Mouse (Mus musculus): Measurements from ENCODE around the gene Egfl8.

Gene Egfl8

DNA sequence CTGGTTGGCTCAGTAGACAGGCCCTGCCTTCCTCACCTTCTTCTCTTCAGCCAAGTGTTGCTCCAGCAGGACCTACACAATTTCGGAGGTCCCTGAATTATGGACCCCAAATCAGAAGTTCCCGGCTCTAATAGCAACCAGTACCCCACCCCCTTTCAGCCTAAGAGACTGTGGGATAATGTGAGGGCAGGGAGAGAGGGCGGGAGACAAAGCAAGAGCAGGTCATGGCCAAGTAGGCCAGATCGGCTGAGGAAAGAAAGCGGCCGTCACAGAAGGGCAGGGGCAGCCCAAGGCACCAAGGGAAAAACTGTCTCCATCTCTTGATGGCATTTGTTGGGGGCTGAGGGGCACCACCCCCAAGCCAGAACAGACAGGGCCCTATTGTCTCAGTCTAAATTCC lies at the start of gene Egfl8:
Egfl8 (minus strand) TSS at position 101 of the 400 bp plus-strand sequence.
- DNase-seq (ENCODE audit: extremely low read depth, insufficient read length, low spot score) = no peak

DNA sequence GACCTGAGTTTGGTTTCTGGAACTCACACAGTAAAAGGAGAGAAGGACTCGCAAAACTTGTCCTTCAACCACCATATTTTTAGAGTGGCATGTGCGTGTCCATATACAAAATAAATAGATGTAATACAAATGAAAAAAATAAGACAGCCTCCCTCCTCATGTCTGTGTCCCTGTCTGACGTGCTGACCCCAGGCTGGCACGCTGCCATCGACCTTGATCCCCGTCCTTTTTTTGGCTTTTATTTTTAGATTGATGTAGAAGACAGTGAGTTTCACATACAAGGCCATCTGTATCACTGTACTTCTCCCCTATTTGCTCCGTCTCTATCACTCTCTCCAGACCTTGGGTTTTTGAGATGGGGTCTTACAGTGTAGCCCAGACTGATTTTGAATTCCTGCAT lies 48.7 kb upstream of the Egfl8 start:
- DNase-seq (ENCODE audit: extremely low read depth, insufficient read length, low spot score) = no peak

DNA sequence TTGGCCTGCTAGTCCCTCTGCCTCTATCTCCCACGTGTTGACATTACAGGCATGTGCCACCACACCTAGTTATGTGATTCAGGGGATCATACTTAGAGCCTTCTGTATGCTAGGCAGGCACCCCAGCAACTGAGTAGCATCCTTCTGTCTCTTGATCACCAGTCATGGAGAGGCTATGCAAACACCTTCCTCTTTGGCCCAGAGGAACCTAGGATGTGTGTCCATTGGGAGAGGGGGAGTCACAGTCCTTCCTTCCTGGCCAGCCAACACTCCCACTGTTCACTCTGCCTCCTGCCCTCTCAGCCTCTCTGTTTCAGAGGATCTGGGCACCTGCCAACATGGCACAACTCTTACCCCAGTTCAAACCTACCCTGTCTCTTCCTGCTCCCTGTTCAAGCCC lies 47.8 kb upstream of the Egfl8 start:
- DNase-seq (ENCODE audit: extremely low read depth, insufficient read length, low spot score) = no peak

DNA sequence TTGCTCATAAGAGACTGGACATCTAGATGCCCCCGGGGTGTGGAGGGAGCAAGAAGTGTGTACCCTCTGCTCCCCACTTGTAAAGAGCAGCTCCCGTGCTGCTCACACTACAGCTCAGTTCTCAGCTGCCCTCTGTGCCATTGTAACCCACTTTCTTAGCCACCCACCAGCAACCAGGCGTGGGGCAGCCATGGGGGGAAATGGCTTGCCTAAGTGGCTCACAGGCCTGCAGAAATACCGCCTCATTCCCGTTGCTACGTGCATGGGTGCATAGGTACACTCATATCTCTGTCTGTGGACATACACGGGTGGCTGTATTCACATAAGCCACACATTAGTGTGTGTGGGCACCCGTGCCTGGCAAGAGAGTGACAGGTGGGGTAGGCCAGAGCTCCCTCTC lies 47.2 kb upstream of the Egfl8 start:
- no peak for DNase-seq (ENCODE audit: extremely low read depth, insufficient read length, low spot score)

DNA sequence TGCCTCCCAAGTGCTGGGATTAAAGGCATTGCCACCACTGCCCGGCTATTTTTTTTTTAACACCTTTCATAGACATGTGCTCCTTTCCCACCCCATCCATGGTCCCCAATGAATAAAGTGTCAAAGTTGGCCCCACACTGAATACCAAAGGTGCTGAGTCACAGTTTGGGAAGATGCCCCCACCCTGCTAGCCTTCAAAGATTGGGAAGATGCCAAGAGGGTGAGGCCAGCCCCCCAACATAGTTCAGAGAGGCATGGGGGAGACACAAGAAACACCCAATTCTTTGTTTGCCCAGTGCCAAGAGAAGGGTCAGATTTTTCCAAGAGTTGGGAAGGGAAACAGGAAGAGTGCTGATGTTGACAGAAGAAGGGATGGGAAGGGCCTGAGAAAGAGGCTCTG lies 46.7 kb upstream of the Egfl8 start:
- no peak for DNase-seq (ENCODE audit: extremely low read depth, insufficient read length, low spot score)

DNA sequence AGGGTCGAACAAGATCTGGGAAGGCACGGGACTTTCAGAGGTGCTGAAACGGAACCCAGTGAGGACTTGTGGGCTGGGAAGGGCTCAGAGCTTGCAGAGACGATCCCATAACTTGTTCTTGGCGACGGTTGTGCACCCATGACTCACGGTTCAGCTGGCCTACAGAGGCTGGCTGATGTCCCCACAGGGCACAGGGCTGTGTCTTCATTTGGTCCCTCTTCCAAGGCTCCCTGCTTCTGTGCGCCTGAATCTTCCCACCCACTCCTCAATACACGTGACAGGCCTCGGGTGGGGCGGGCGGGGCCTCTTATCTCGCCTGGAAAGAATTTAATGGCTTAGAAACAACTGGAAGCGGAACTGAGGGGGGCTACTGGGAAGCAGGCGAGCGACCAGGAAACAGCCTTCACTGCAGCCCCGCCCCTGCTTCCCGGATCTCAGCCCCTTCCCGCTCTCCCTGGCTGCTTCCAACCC lies 45.4 kb upstream of the Egfl8 start:
- DNase-seq (ENCODE audit: extremely low read depth, insufficient read length, low spot score) = peak; percentile 66

DNA sequence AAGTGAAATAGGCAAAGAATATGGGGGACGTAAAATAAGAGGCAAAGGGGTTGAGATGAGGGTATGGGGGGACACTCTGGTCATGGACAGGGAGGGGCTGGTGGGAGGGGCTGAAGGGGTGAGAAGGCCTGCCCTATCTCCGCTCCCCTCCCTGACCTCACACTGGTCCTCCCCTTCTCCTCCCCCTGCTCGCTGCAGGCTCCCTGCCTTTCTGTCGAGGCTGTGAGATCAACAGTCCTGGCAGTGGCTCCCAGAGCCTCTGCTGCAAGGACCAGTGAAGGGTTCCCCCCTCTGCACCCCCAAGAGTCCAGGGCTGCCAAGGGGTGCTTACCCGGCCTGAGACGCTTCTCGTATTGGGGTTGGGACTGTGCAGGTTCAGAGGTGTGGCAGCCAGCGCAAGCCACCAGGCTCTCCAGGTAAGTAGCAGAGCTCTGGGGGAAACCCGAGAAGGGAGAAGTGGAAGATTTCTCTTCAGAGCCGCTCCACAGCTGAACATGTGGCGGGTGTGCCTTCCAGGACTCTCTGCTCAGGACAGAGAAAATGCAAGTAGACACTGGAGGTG lies 44.6 kb upstream of the Egfl8 start:
- no peak for DNase-seq (ENCODE audit: extremely low read depth, insufficient read length, low spot score)

DNA sequence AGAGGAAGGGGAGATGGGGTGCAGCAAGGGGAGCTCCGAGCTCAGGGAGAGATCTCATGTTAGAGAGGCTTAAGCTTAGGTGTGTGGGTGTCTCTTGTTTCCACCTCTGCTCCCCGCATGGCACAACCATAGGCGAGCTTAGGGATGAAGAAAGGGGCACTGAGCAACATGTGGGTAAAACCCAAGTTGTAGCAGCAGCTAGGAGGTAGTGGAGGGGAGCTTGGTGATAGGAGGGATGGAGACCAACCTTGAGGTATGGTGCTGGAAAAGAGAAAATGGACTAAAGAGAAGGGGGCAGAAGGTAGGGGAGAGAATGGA lies 44.1 kb upstream of the Egfl8 start:
- DNase-seq (ENCODE audit: extremely low read depth, insufficient read length, low spot score) = no peak

DNA sequence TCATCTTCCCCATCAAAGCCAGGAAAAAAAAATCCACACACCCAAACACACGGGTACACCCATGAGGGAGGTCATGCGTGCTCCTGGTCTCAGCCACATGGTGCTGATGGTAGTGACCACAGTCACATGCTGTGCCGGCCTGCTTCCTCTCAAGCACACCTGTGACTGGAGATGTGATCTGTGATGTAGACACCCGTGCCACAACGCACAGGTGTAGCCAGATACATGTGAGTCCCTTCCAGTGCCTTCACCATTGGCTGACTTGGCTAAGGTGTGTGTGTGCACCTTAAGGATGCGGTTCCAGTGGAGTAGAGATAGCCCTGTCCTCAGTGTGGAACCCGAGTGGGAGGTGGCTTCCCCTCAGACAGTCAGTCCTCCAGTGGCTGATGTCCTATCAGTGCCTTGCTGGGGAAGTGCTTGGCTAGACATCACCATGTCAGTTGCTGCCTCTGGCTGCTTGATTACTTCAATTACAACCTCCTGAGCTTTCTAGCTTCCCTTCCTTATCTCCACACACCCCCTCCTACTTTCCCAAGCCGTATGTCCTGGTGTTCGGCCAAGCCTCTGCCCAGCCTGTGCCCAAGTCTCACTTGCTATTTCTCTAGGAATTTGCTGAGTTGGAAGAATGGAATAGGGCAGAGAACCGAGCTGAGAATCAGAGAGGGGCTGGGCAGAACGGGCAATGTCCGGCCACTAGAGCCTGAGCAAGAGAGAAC lies 43.6 kb upstream of the Egfl8 start:
- DNase-seq (ENCODE audit: extremely low read depth, insufficient read length, low spot score) = no peak

DNA sequence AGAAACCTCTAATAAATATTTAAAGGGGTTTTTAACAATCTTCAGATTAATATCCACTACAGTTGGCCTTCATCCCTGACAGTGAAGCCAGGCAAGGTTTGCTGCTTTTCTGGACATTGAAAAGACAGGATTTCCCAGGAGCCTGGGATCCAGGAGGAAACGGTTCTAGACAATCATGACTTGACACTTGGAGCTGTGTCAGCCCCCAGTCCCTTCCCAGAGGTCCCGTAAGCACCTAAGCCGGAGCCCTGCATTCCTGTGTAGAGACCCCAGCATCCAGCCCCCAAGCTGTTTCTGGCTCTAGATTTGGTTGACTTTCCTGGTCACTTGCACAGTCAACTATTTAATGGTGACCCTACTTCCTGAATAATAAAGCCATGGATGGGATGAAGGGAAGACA lies 42.8 kb upstream of the Egfl8 start:
- DNase-seq (ENCODE audit: extremely low read depth, insufficient read length, low spot score) = no peak

DNA sequence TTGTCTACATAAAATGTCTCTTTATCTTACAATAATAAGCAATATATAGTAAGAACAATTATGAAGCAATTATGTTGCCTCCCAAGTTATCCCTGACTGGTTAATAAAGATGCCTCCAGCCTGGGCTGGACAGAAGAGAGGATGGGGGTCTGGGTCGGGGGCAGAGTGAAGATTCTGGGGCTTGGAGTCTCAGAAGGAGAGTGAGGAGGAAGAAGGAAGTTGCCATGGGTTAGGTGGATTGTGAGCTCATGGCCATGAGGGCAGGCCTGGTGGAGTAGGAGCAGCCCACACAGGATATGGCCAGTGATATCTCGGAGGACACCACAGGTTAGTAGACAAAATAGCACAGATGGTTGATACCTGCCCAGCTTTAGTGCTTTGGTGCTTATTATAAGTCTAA lies 42.4 kb upstream of the Egfl8 start:
- no peak for DNase-seq (ENCODE audit: extremely low read depth, insufficient read length, low spot score)

DNA sequence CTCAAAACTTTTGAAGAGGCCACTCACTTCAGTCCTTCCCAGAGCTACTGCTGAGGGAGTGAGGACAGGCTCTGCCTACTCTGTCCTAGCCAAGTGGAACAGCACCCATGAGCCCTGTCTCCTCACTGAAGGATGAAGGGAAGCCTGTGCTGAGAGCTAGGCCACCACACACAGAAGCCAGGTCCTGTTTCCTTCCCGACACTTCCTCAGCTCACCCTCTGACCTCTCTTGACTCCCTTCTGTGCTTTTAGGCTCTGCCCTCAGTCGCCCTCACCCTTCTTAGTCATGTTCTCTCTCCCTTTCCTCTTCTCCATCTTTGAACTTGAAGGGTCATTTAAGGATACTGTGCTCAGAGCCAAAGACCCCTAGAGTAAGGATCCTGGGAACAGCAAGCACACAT lies 41.5 kb upstream of the Egfl8 start:
- DNase-seq (ENCODE audit: extremely low read depth, insufficient read length, low spot score) = no peak

DNA sequence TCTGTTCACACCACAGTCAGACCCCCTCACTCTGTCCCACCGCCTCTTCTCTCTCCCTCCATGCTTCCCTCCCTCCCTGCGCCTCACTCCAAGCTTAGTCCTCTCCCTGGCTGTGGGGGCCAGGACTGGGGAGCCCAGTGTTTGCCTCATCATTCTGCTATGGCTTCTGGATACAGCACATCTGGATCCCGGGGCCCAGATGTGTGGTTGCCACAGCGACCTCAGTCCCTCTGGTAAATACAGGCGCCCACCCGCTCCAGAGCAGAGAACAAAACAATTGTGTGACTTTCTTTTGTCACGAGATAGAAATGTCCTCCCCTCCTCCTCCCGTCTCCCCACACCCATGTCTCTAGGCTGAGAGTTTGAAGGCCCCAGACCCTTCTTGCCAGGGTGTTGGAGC lies 40.9 kb upstream of the Egfl8 start:
- DNase-seq (ENCODE audit: extremely low read depth, insufficient read length, low spot score) = no peak

DNA sequence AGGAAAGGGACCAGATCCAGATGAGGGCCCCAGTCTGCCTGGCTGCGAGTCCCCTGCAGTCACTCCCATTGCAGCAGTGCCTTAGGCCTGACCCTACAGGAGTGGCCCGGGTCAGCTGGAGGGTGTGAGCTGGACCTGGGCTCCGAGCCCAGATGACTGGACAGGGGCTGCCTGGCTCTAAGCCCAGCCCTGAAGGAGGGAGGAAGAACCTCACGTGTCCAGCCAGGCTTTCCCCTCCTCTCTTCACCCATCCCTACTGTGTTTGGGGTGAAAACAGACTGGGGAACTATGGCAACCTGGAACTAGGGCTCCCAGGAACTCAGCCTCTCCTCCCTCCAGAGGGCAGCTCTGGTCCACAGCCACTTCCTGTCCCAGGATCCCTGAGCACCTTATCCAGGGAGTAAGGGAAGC lies 39.8 kb upstream of the Egfl8 start:
- DNase-seq (ENCODE audit: extremely low read depth, insufficient read length, low spot score) = peak; percentile 88

DNA sequence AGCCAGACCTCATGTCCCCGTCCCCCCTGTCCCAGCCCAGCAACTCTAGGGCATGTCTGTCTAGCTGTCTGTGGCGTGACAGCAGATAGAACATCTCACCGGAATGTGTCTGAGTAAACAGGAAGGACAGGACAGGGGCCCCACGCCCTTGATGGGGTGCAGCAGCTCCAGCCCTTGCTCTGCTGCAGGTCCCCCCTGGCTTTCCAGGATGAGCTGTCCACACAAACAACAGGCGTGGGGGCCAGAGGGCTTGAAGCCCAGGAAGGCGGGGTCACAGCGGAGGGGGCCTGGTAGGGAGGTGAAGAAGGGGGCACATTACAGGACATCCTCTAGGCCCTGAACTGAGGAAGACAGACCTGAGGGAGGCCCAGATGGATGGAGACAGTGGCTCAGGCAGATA lies 39.4 kb upstream of the Egfl8 start:
- no peak for DNase-seq (ENCODE audit: extremely low read depth, insufficient read length, low spot score)

DNA sequence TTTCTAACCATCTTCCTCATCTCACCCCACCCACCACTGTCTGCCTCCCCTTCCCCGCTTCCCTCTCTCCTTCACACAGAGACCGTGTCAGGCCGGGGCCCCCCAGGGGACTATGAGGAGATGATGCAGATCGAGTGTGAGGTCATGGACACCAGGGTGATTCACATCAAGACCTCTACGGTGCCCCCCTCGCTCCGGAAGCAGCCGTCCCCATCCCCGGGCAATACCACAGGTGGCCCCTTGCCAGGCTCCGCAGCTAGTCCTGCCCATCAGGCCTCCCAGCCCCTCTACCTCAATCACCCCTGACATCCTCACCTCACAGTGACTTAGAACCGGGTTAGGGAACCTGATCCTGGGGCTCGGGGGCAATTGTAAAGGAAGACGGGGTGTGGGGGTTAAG lies 38.6 kb upstream of the Egfl8 start:
- no peak for DNase-seq (ENCODE audit: extremely low read depth, insufficient read length, low spot score)

DNA sequence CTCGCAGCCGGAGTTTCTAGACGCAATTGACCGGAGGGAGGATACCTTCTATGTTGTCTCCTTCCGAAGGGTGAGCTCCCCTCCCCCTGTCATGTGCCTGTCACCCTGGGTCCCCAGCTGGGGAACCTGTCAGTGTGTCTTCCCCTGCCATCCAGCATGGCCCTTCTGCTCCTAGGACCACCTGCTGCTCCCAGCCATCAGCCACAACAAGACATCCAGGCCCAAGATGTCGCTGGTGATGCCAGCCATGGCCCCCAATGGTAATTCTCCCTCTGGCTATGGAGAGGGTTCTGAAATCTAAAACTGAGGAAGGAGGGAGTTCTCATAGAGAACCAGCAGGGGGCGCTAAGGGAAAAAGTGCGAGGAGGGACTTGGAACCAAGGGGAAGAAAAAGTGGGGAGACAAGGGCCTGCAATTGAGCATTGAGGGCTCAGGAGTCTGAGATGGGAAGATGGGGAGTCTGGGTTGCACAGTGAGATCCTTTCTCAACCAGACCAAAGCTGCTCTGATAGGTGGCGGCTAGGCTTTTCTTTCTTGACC lies 38.0 kb upstream of the Egfl8 start:
- no peak for DNase-seq (ENCODE audit: extremely low read depth, insufficient read length, low spot score)

DNA sequence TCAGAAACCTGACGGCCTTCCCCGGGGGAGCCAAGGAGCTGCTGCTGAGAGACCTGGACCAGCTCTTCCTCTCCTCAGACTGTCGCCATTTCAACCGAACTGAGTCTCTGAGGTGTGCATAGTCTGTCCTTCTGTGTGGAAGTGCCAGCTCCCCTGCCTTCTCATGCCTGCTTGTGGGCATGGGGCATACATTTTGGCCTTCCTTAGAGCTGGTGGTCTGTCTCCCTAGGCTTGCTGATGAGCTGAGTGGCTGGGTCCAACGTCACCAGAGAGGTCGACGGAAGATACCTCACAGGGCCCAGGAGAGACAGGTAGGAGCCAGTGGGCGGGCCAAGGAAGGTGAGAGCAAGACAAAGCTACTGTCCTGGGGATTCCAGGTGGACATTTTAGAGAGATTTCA lies 37.2 kb upstream of the Egfl8 start:
- DNase-seq (ENCODE audit: extremely low read depth, insufficient read length, low spot score) = no peak

DNA sequence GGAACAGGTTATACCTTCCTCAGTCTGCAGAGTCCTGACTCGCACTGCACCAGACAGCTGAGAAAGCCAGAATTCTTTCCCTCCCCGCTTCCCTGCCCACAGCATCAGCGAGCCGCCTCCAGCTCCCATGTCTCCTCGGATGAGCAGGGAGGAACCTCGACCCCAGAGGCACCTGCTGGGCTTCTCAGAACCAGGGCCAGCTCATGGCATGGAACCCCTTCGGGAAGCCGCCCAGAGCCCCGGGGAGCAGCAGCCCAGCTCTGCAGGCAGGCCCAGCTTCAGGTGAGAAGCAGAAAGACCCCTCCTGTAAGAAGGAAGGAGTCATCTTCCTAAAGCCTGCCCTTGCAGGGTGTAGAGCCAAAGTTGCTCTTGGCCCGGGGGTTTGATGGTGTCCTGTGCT lies 36.8 kb upstream of the Egfl8 start:
- no peak for DNase-seq (ENCODE audit: extremely low read depth, insufficient read length, low spot score)

DNA sequence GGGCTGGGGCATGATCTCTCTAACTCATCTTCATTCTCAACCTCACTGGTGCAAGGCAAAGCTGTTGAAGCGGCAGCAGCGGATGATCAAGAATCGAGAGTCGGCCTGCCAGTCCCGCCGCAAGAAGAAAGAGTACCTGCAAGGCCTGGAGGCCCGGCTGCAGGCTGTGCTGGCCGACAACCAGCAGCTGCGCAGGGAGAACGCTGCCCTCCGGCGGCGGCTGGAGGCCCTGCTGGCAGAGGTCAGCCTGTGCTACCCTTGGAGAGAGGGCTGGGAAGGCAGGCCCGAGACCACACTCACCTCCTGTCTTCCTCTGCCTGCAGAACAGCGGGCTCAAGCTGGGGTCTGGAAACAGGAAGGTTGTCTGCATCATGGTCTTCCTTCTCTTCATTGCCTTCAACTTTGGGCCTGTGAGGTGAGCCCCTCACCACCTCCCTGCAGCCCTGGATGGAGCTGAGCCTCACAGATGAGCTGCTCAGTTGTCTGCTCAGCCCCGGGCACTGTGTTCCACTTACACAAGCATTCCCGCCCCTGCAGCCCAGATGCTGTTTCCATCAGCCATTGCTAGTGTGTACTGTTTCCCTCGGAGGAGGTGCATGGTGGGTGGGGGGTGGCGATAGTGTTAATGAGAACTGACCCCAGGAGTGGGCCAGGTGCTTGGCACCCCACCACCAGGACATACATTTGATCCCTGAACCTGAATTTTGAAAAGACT lies 35.9 kb upstream of the Egfl8 start:
- no peak for DNase-seq (ENCODE audit: extremely low read depth, insufficient read length, low spot score)

DNA sequence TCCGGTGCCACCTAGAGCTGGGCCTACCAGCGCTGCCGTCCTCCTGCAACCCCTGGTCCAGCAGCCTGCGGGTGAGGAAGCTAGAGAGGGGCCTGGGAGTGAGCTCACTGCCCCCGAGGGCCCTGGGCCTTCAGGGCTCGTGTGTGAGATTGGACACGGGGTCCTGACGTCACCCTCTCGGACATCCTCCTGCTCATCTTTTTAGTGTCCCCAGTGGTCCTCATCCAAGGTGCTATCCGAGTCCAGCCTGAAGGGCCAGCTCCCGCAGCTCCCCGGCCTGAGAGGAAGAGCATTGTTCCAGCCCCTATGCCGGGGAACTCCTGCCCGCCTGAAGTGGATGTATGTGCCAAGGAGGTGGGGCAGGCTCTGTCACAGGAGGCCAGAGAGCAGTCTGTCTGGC lies 35.0 kb upstream of the Egfl8 start:
- no peak for DNase-seq (ENCODE audit: extremely low read depth, insufficient read length, low spot score)

Measured in 3134 (cell line).